Comparison of ENCODE assay signal across 9 mouse cellular contexts in the genomic region with DNA sequence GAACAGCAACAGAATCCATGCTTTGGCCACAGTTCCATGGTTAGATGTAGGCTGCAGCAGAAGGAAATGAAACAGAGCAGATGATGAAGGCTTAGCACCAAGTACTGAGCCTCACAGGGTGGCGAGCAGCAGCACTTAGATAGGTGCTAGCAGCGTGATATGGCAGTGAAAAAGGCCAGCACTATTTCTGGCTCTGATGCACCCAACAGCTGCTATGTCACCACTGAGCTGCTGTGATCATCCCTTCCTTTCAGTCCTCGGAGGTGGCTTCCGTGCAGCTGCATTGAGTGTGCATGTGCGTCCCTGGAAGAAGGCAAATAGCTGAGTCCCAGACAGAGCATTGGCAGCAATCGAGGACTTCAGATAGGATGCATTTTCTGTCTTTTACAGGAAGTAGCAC.
DNase-seq lines count a peak whose midpoint lies in the region; ATAC-seq lines count a peak whose summit lies in the region.
"Had no signal": no experiment of that assay in that cellular context is flagged by ENCODE, and none has a peak within 500 bp of the region (broad histone marks: within the 10 kb centered on the region; RNA-seq: fewer than 3 reads in every experiment).

No protein-coding gene starts in this region.

- peak; percentile 10 for DNase-seq in layer of hippocampus, adult 11-12 months (ENCODE audit: low spot score)
- no peak for DNase-seq in layer of hippocampus, postnatal 25 days (ENCODE audit: extremely low spot score in 1 of 2, low spot score in 1 of 2)
- peak; percentile 8 to 16 for DNase-seq in heart, adult 9 months (ENCODE audit: low spot score in 2 of 2)
- peak; percentile 17 to 19 for DNase-seq in layer of hippocampus, postnatal 10 days (ENCODE audit: low spot score in 2 of 2)
- DNase-seq in right cerebral cortex, postnatal 4 days: peak; percentile 8
- no peak for DNase-seq in natural killer cell, adult 2 months (ENCODE audit: low spot score in 2 of 2)
- no peak for DNase-seq in midbrain, embryonic 14.5 days
- no peak for DNase-seq in ovary, postnatal 14 days (ENCODE audit: low spot score)
- DNase-seq: liver had no signal

- 90% methylated on average over 6 of the region's 6 CpGs for WGBS in midbrain, embryonic 14.5 days

- H3K4me2 ChIP-seq in midbrain, embryonic 14.5 days (ENCODE audit: low read length): no peak overlapping the region

- H3K9ac ChIP-seq in midbrain, embryonic 14.5 days (replicated peaks; ENCODE audit: low read length): no peak overlapping the region

- no peak for ATAC-seq in midbrain, embryonic 14.5 days (ENCODE audit: low FRiP score, low TSS enrichment)

- H3K4me3 ChIP-seq in midbrain, embryonic 14.5 days (replicated peaks; ENCODE audit: low read depth, low read length): no peak overlapping the region

- H3K9me3 ChIP-seq in midbrain, embryonic 14.5 days (ENCODE audit: control insufficient read depth, low read length): no peaks in the 10 kb centered on the region

- no peak overlapping the region for H3K27ac ChIP-seq in midbrain, embryonic 14.5 days (replicated peaks; ENCODE audit: low read depth, low read length)

- no peaks in the 10 kb centered on the region for H3K36me3 ChIP-seq in midbrain, embryonic 14.5 days (ENCODE audit: control insufficient read depth, insufficient read depth, low read length)

- H3K4me1 ChIP-seq in midbrain, embryonic 14.5 days (ENCODE audit: control insufficient read depth, insufficient read depth, low read length): no peaks in the 10 kb centered on the region

- H3K27me3 ChIP-seq in midbrain, embryonic 14.5 days (ENCODE audit: control insufficient read depth, insufficient read depth, low read length): no peaks in the 10 kb centered on the region

Comparison
In these comparisons a context has a peak if more than half of its experiments do, and no peak if none do; other contexts are left out.
1. DNase-seq: peak in layer of hippocampus, adult 11-12 months (single experiment), heart, adult 9 months (2 of 2), layer of hippocampus, postnatal 10 days (2 of 2) and right cerebral cortex, postnatal 4 days (single experiment); none in layer of hippocampus, postnatal 25 days (0 of 2), natural killer cell, adult 2 months (0 of 2), midbrain, embryonic 14.5 days (single experiment) and ovary, postnatal 14 days (single experiment).